Mouse (Mus musculus): ENCODE data around the gene Fam107a. TPM values are rescaled to one million over a fixed set of nuclear protein-coding genes. Genes with fewer than 3 reads are reported as not detected.

The Fam107a gene
- total RNA-seq (2017): not detected in 2 replicates

GRCm38 (mm10) chr14:8317194-8318097 is at the start of gene Fam107a:
TSS of gene Fam107a (minus strand) at chr14:8318023.
- no peak for ATAC-seq (ENCODE audit: extremely low read depth, insufficient number of reproducible peaks, low FRiP score, poor library complexity, severe bottlenecking)

- no peak for ATAC-seq (ENCODE audit: extremely low read depth, insufficient number of reproducible peaks, low FRiP score, poor library complexity, severe bottlenecking)
Observed at GRCm38 (mm10) chr14:8367121-8367520, 49.3 kb upstream of the Fam107a start.

GRCm38 (mm10) chr14:8365833-8366232 is 48.0 kb upstream of the Fam107a start:
- ATAC-seq (ENCODE audit: extremely low read depth, insufficient number of reproducible peaks, low FRiP score, poor library complexity, severe bottlenecking): no peak

- no peak for ATAC-seq (ENCODE audit: extremely low read depth, insufficient number of reproducible peaks, low FRiP score, poor library complexity, severe bottlenecking)
Observed at GRCm38 (mm10) chr14:8356836-8357235, 39.0 kb upstream of the Fam107a start.

- no peak for ATAC-seq (ENCODE audit: extremely low read depth, insufficient number of reproducible peaks, low FRiP score, poor library complexity, severe bottlenecking)
Observed at GRCm38 (mm10) chr14:8355999-8356501, 38.2 kb upstream of the Fam107a start.

GRCm38 (mm10) chr14:8348927-8349326 is 31.1 kb upstream of the Fam107a start:
- no peak for ATAC-seq (ENCODE audit: extremely low read depth, insufficient number of reproducible peaks, low FRiP score, poor library complexity, severe bottlenecking)

- peak; percentile 37 for ATAC-seq (ENCODE audit: extremely low read depth, insufficient number of reproducible peaks, low FRiP score, poor library complexity, severe bottlenecking)
Observed at GRCm38 (mm10) chr14:8346255-8346997, 28.6 kb upstream of the Fam107a start.

- no peak for ATAC-seq (ENCODE audit: extremely low read depth, insufficient number of reproducible peaks, low FRiP score, poor library complexity, severe bottlenecking)
Observed at GRCm38 (mm10) chr14:8345566-8345965, 27.7 kb upstream of the Fam107a start.

GRCm38 (mm10) chr14:8342509-8343106 is 24.8 kb upstream of the Fam107a start:
- ATAC-seq (ENCODE audit: extremely low read depth, insufficient number of reproducible peaks, low FRiP score, poor library complexity, severe bottlenecking): no peak

GRCm38 (mm10) chr14:8340226-8340625 is 22.4 kb upstream of the Fam107a start:
- ATAC-seq (ENCODE audit: extremely low read depth, insufficient number of reproducible peaks, low FRiP score, poor library complexity, severe bottlenecking): no peak

- no peak for ATAC-seq (ENCODE audit: extremely low read depth, insufficient number of reproducible peaks, low FRiP score, poor library complexity, severe bottlenecking)
Observed at GRCm38 (mm10) chr14:8335947-8336346, 18.1 kb upstream of the Fam107a start.

- no peak for ATAC-seq (ENCODE audit: extremely low read depth, insufficient number of reproducible peaks, low FRiP score, poor library complexity, severe bottlenecking)
Observed at GRCm38 (mm10) chr14:8334511-8334910, 16.7 kb upstream of the Fam107a start.

- ATAC-seq (ENCODE audit: extremely low read depth, insufficient number of reproducible peaks, low FRiP score, poor library complexity, severe bottlenecking): no peak
Observed at GRCm38 (mm10) chr14:8332314-8333252, 14.8 kb upstream of the Fam107a start.

- ATAC-seq (ENCODE audit: extremely low read depth, insufficient number of reproducible peaks, low FRiP score, poor library complexity, severe bottlenecking): no peak
Observed at GRCm38 (mm10) chr14:8331307-8331905, 13.6 kb upstream of the Fam107a start.

- ATAC-seq (ENCODE audit: extremely low read depth, insufficient number of reproducible peaks, low FRiP score, poor library complexity, severe bottlenecking): no peak
Observed at GRCm38 (mm10) chr14:8330390-8330789, 12.6 kb upstream of the Fam107a start.

- no peak for ATAC-seq (ENCODE audit: extremely low read depth, insufficient number of reproducible peaks, low FRiP score, poor library complexity, severe bottlenecking)
Observed at GRCm38 (mm10) chr14:8329552-8329951, 11.7 kb upstream of the Fam107a start.

- ATAC-seq (ENCODE audit: extremely low read depth, insufficient number of reproducible peaks, low FRiP score, poor library complexity, severe bottlenecking): no peak
Observed at GRCm38 (mm10) chr14:8327371-8327770, 9.5 kb upstream of the Fam107a start.

- ATAC-seq (ENCODE audit: extremely low read depth, insufficient number of reproducible peaks, low FRiP score, poor library complexity, severe bottlenecking): no peak
Observed at GRCm38 (mm10) chr14:8326961-8327360, 9.1 kb upstream of the Fam107a start.
